Mouse (Mus musculus) forebrain, embryonic 16.5 days (tissue): ENCODE data around the gene Usp18. TPM values are rescaled to one million over a fixed set of nuclear protein-coding genes. Genes with fewer than 3 reads are reported as not detected.

Source experiments
- ATAC-seq: fragments of 200-750 bp; cut with Nextera tagmentation; 2 replicates; pipeline ENCODE4 v1.8.0; 2017; ENCODE audit warnings: mild to moderate bottlenecking, moderate library complexity
- H3K27ac ChIP-seq: fragments of 300-500 bp; sonication (generic); 2 replicates; pipeline ENCODE4 v1.5.1; 2014; ENCODE audit warnings: low read length, control low read depth
- H3K27me3 ChIP-seq: fragments of 300-500 bp; sonication (generic); replicated peaks from 2 replicates; pipeline ENCODE4 v1.6.1; 2014; ENCODE audit warnings: low read length; ENCODE audit not compliant: control insufficient read depth, insufficient read depth
- H3K36me3 ChIP-seq: fragments of 300-500 bp; sonication (generic); 2 replicates; pipeline ENCODE4 v1.6.1; 2014; ENCODE audit not compliant: control insufficient read depth, insufficient read depth
- H3K4me1 ChIP-seq: fragments of 300-500 bp; sonication (generic); replicated peaks from 2 replicates; pipeline ENCODE4 v1.6.1; 2014; ENCODE audit warnings: low read length; ENCODE audit not compliant: control insufficient read depth, insufficient read depth
- H3K4me2 ChIP-seq: fragments of 300-500 bp; sonication (generic); 2 replicates; pipeline ENCODE4 v1.6.1; 2014; ENCODE audit warnings: mild to moderate bottlenecking, low read length, control low read depth
- H3K4me3 ChIP-seq: fragments of 300-500 bp; sonication (generic); replicated peaks from 2 replicates; pipeline ENCODE4 v1.5.1; 2014; ENCODE audit warnings: mild to moderate bottlenecking, low read length, control low read depth
- H3K9ac ChIP-seq: fragments of 300-500 bp; sonication (generic); replicated peaks from 2 replicates; pipeline ENCODE4 v1.6.1; 2014; ENCODE audit warnings: low read depth, low read length, control low read depth
- H3K9me3 ChIP-seq: fragments of 300-500 bp; sonication (generic); 2 replicates; pipeline ENCODE4 v1.6.1; 2016; ENCODE audit warnings: low read length; ENCODE audit not compliant: control insufficient read depth
- WGBS: fragments of 180-500 bp; shearing (Covaris S2); extraction: QIAGEN DNeasy Blood & Tissue Kit; methylation state at CpG from one replicate; pipeline ENCODE4 v1.1.7; 2014; 5-methylcytosine and 5-hydroxymethylcytosine counted together
- polyA plus RNA-seq: library from polyadenylated mRNA; unstranded; fragments of >200 nt; fragmentation: Nextera tagmentation; extraction: Ambion mirVana; gene quantifications from 2 replicates; pipeline ENCODE4 v1.2.1, GENCODE M21; 2015

The Usp18 gene
- 0.95 and 1.5 TPM in 2 replicates for polyA plus RNA-seq

- 10% methylated on average over 35 of the region's 35 CpGs for WGBS
- Histone ChIP-seq H3K4me1 (peaks cover 9% of the 10 kb centered on the region), H3K9ac (peak within 1 kb of the TSS; percentile 51), H3K4me3 (peak within 1 kb of the TSS; percentile 51), H3K27ac (no peak within 1 kb of the TSS), H3K4me2 (peak within 1 kb of the TSS; percentile 77), H3K9me3 (no peaks in the 10 kb centered on the region), H3K27me3 (no peaks in the 10 kb centered on the region), H3K36me3 (no peaks in the 10 kb centered on the region)
- ATAC-seq, result peak; percentile 98
These were observed at the start of gene Usp18 for GRCm38 (mm10) chr6:121245127-121246036. Gene Usp18, plus strand, starts transcription at chr6:121245906.

GRCm38 (mm10) chr6:121197807-121198365 lies 47.8 kb upstream of the Usp18 start:
- WGBS, result 74% methylated on average over 9 of the region's 9 CpGs
- ATAC-seq, result no peak
- Histone ChIP-seq H3K4me3 (no peak overlapping the region), H3K27ac (no peak overlapping the region), H3K9me3 (no peaks in the 10 kb centered on the region), H3K9ac (no peak overlapping the region), H3K4me2 (no peak overlapping the region), H3K36me3 (peaks cover 6% of the 10 kb centered on the region; the same call in 1 of the 2 replicates), H3K27me3 (no peaks in the 10 kb centered on the region), H3K4me1 (no peaks in the 10 kb centered on the region)

GRCm38 (mm10) chr6:121200458-121200857 lies 45.2 kb upstream of the Usp18 start:
- H3K4me3 ChIP-seq, result no peak overlapping the region
- H3K4me2 ChIP-seq, result no peak overlapping the region
- H3K9ac ChIP-seq, result no peak overlapping the region
- H3K36me3 ChIP-seq, result peaks cover 3% of the 10 kb centered on the region; the same call in 1 of the 2 replicates
- H3K27me3 ChIP-seq, result no peaks in the 10 kb centered on the region
- no peak for ATAC-seq
- no peak overlapping the region for H3K27ac ChIP-seq
- H3K4me1 ChIP-seq, result no peaks in the 10 kb centered on the region
- WGBS, result 85% methylated on average over 4 of the region's 4 CpGs
- H3K9me3 ChIP-seq, result no peaks in the 10 kb centered on the region

DNA sequence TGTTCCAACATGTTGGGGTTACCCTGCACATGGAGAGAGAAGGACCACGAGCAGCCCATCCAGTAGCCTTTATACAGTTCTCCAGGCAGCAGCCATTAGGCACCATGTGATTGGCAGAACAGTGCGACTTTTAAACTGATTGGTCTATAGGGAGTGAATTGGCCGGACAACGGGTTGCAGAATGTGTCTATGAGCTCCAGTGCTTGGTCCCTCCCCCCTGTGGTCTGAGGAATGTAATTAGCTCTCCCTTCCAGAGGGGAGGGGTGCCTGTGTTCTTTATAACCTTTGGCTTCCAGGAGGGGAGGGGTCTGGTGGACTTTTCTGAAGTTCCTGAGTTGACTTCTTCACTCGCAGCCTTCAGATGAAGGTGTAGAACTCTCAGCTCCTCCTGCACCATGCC lies 43.7 kb upstream of the Usp18 start:
- Histone ChIP-seq H3K9ac (no peak overlapping the region), H3K27ac (no peak overlapping the region), H3K36me3 (peaks cover 2% of the 10 kb centered on the region; the same call in 1 of the 2 replicates), H3K4me1 (no peaks in the 10 kb centered on the region), H3K4me3 (no peak overlapping the region), H3K9me3 (no peaks in the 10 kb centered on the region), H3K4me2 (no peak overlapping the region), H3K27me3 (no peaks in the 10 kb centered on the region)
- ATAC-seq, result no peak
- WGBS, result 65% methylated on average over 5 of the region's 5 CpGs

DNA sequence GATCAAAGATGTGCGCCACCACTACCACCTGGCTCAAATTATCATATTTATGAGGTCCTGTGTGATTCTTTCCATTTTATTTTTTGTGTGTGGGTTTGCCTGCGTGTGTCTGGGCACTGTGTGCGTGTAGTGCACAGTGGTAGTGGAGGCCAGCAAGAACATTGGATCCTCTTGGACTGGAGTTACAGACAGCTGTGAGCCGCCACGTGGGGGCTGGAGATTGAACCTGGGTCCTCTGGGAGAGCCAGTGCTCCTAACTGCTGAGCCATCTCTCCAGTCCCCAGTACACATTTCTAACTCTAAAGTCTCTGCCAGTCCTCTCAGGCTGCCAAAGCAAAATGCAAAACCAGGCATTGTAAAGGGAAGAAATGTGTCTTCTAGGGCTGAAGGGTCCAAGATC lies 39.2 kb upstream of the Usp18 start:
- no peak overlapping the region for H3K4me3 ChIP-seq

GRCm38 (mm10) chr6:121209584-121209983 lies 36.1 kb upstream of the Usp18 start:
- ATAC-seq, result no peak
- no peak overlapping the region for H3K4me3 ChIP-seq
- WGBS, result 70% methylated on average over 2 of the region's 2 CpGs

More for the DNA sequence above, 39.2 kb upstream of the Usp18 start:
- Histone ChIP-seq H3K27ac (no peak overlapping the region), H3K4me1 (peaks cover 14% of the 10 kb centered on the region), H3K36me3 (no peaks in the 10 kb centered on the region), H3K9ac (no peak overlapping the region), H3K27me3 (peaks cover 3% of the 10 kb centered on the region; the same call in 1 of the 2 replicates), H3K9me3 (no peaks in the 10 kb centered on the region), H3K4me2 (no peak overlapping the region)
- whole genome bisulfite sequencing, result 89% methylated on average over 5 of the region's 5 CpGs
- no peak for ATAC-seq

DNA sequence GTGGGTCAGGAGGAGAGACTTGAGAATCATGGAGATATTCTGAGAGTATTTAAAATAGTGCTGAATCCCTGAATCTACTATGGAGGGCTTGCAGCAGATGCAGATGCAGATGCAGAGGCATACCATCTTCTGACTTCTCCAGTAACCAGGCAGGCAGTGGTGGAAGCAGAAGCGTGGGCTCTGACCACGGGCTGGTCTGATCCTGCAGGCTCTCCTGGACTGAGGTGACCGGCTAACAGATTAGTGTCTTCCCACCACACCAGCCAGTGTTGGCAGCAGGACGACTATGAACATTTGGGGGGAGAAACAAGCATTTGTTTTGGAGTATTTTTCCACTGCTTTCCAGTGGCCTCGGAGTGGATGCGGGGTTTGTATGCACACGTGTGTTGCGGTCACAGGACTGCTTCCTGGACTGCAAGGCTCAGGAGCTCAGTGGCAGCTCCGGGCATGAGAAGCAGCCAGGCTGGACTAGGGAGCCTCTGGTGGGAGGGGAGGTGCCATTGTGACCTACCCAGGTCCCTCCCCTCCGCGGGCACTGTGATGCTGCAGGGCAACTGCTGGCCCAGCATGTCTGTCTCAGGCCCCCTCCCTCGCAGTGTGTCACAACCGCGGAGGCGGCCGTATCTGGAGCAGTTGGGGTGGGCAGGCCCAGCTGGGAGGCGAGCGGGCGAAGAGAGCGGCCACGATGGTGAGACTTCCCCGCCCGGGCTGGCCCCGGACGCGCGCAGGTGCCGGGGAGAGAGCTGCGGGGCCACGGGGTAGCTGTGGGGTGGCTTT lies 35.4 kb upstream of the Usp18 start, which contains the start of gene Tuba8:
Gene Tuba8, plus strand, starts transcription at position 548 of the 777 bp plus-strand sequence.
- H3K9me3 ChIP-seq, result no peaks in the 10 kb centered on the region
- ATAC-seq, result peak; percentile 70
- H3K4me2 ChIP-seq, result peak within 1 kb of the TSS; percentile 91
- 3% methylated on average over 27 of the region's 30 CpGs for WGBS
- H3K27me3 ChIP-seq, result peaks cover 3% of the 10 kb centered on the region; the same call in 1 of the 2 replicates
- H3K9ac ChIP-seq, result peak within 1 kb of the TSS; percentile 51
- peak within 1 kb of the TSS; percentile 48 for H3K4me3 ChIP-seq
- H3K4me1 ChIP-seq, result peaks cover 17% of the 10 kb centered on the region
- H3K36me3 ChIP-seq, result no peaks in the 10 kb centered on the region
- H3K27ac ChIP-seq, result no peak within 1 kb of the TSS

More at GRCm38 (mm10) chr6:121209584-121209983, 36.1 kb upstream of the Usp18 start:
- H3K27me3 ChIP-seq, result peaks cover 3% of the 10 kb centered on the region; the same call in 1 of the 2 replicates
- no peaks in the 10 kb centered on the region for H3K36me3 ChIP-seq
- no peak overlapping the region for H3K4me2 ChIP-seq
- H3K4me1 ChIP-seq, result peaks cover 17% of the 10 kb centered on the region
- H3K9me3 ChIP-seq, result no peaks in the 10 kb centered on the region
- no peak overlapping the region for H3K27ac ChIP-seq
- no peak overlapping the region for H3K9ac ChIP-seq

- Histone ChIP-seq H3K9me3 (no peaks in the 10 kb centered on the region), H3K27ac (no peak overlapping the region), H3K27me3 (peaks cover 3% of the 10 kb centered on the region; the same call in 1 of the 2 replicates), H3K4me2 (peak overlapping the region; percentile 91), H3K9ac (peak overlapping the region; percentile 51), H3K36me3 (no peaks in the 10 kb centered on the region), H3K4me1 (peaks cover 17% of the 10 kb centered on the region), H3K4me3 (peak overlapping the region; percentile 48)
- ATAC-seq, result 0 out of 2 replicates have a peak, but pooled peaks have one; percentile 43
- under 1% methylated on average over 12 of the region's 12 CpGs for WGBS
These were observed 34.8 kb upstream of the Usp18 start for GRCm38 (mm10) chr6:121210926-121211289.
